Mouse (Mus musculus): ENCODE results near the gene Trappc3. TPM values are rescaled to one million over a fixed set of nuclear protein-coding genes. Genes with fewer than 3 reads are reported as not detected.
A peak's percentile ranks its signal among the peaks of the same experiment; 100 is the strongest.

The Trappc3 gene
- polyA plus RNA-seq, 1 experiment from 2014 or later = 17.8 TPM

- Histone ChIP-seq H3K9ac (ENCODE audit: low read depth, low read length) (no peak overlapping the region), H3K27ac (ENCODE audit: low read depth, low read length) (peak overlapping the region; percentile 61; the same call in 1 of the 2 replicates), H3K36me3 (ENCODE audit: control insufficient read depth, insufficient read depth, low read length) (no peaks in the 10 kb centered on the region), H3K9me3 (ENCODE audit: control insufficient read depth, low read length) (no peaks in the 10 kb centered on the region), H3K27me3 (ENCODE audit: control insufficient read depth, insufficient read depth, low read length) (no peaks in the 10 kb centered on the region), H3K4me3 (ENCODE audit: low read depth, low read length) (no peak overlapping the region), H3K4me2 (replicated peaks; ENCODE audit: low read depth, low read length) (no peak overlapping the region), H3K4me1 (replicated peaks; ENCODE audit: control insufficient read depth, insufficient read depth, low read length) (peaks cover 25% of the 10 kb centered on the region)
- WGBS = 75% methylated on average over 6 of the region's 6 CpGs
- ATAC-seq (ENCODE audit: low FRiP score) (no peak), DNase-seq (ENCODE audit: low spot score) (no peak)
These were observed 859 bp upstream of the Trappc3 start for GRCm38 (mm10) chr4:126261266-126261665.

- Histone ChIP-seq H3K36me3 (ENCODE audit: control insufficient read depth, insufficient read depth, low read length) (no peaks in the 10 kb centered on the region), H3K4me1 (replicated peaks; ENCODE audit: control insufficient read depth, insufficient read depth, low read length) (peaks cover 25% of the 10 kb centered on the region), H3K4me2 (replicated peaks; ENCODE audit: low read depth, low read length) (no peak overlapping the region; the same call in 1 of the 2 replicates), H3K9ac (ENCODE audit: low read depth, low read length) (no peak overlapping the region), H3K27ac (ENCODE audit: low read depth, low read length) (no peak overlapping the region), H3K4me3 (ENCODE audit: low read depth, low read length) (no peak overlapping the region; the same call in 1 of the 2 replicates), H3K9me3 (ENCODE audit: control insufficient read depth, low read length) (no peaks in the 10 kb centered on the region), H3K27me3 (ENCODE audit: control insufficient read depth, insufficient read depth, low read length) (no peaks in the 10 kb centered on the region)
- 51% methylated on average over 7 of the region's 7 CpGs for WGBS
- no peak for ATAC-seq (ENCODE audit: low FRiP score)
- no peak for DNase-seq (ENCODE audit: low spot score)
These were observed 450 bp upstream of the Trappc3 start for GRCm38 (mm10) chr4:126261675-126262074.

GRCm38 (mm10) chr4:126269292-126269691, 7.2 kb downstream of the Trappc3 start:
- no peaks in the 10 kb centered on the region for H3K4me1 ChIP-seq (replicated peaks; ENCODE audit: control insufficient read depth, insufficient read depth, low read length)
- no peaks in the 10 kb centered on the region for H3K27me3 ChIP-seq (ENCODE audit: control insufficient read depth, insufficient read depth, low read length)
- ATAC-seq (ENCODE audit: low FRiP score) (no peak), DNase-seq (ENCODE audit: low spot score) (no peak)
- no peaks in the 10 kb centered on the region for H3K36me3 ChIP-seq (ENCODE audit: control insufficient read depth, insufficient read depth, low read length)
- H3K9ac ChIP-seq (ENCODE audit: low read depth, low read length) = no peak overlapping the region
- WGBS = 79% methylated on average over 3 of the region's 3 CpGs
- H3K4me2 ChIP-seq (replicated peaks; ENCODE audit: low read depth, low read length) = no peak overlapping the region
- H3K4me3 ChIP-seq (ENCODE audit: low read depth, low read length) = no peak overlapping the region
- H3K27ac ChIP-seq (ENCODE audit: low read depth, low read length) = no peak overlapping the region
- no peaks in the 10 kb centered on the region for H3K9me3 ChIP-seq (ENCODE audit: control insufficient read depth, low read length)

GRCm38 (mm10) chr4:126273753-126274152, 11.6 kb downstream of the Trappc3 start:
- Histone ChIP-seq H3K36me3 (ENCODE audit: control insufficient read depth, insufficient read depth, low read length) (no peaks in the 10 kb centered on the region), H3K4me2 (replicated peaks; ENCODE audit: low read depth, low read length) (no peak overlapping the region), H3K27me3 (ENCODE audit: control insufficient read depth, insufficient read depth, low read length) (no peaks in the 10 kb centered on the region), H3K9me3 (ENCODE audit: control insufficient read depth, low read length) (no peaks in the 10 kb centered on the region), H3K4me1 (replicated peaks; ENCODE audit: control insufficient read depth, insufficient read depth, low read length) (no peaks in the 10 kb centered on the region), H3K9ac (ENCODE audit: low read depth, low read length) (no peak overlapping the region), H3K27ac (ENCODE audit: low read depth, low read length) (no peak overlapping the region), H3K4me3 (ENCODE audit: low read depth, low read length) (no peak overlapping the region)
- WGBS = 73% methylated on average over 13 of the region's 13 CpGs
- ATAC-seq (ENCODE audit: low FRiP score) (no peak), DNase-seq (ENCODE audit: low spot score) (no peak)

GRCm38 (mm10) chr4:126275081-126275480, 13.0 kb downstream of the Trappc3 start:
- ATAC-seq (ENCODE audit: low FRiP score) (no peak), DNase-seq (ENCODE audit: low spot score) (no peak)
- H3K36me3 ChIP-seq (ENCODE audit: control insufficient read depth, insufficient read depth, low read length) = no peaks in the 10 kb centered on the region
- H3K4me2 ChIP-seq (replicated peaks; ENCODE audit: low read depth, low read length) = no peak overlapping the region
- 95% methylated on average over 4 of the region's 4 CpGs for WGBS
- H3K9me3 ChIP-seq (ENCODE audit: control insufficient read depth, low read length) = no peaks in the 10 kb centered on the region
- H3K27me3 ChIP-seq (ENCODE audit: control insufficient read depth, insufficient read depth, low read length) = no peaks in the 10 kb centered on the region
- H3K9ac ChIP-seq (ENCODE audit: low read depth, low read length) = no peak overlapping the region
- H3K4me1 ChIP-seq (replicated peaks; ENCODE audit: control insufficient read depth, insufficient read depth, low read length) = no peaks in the 10 kb centered on the region
- no peak overlapping the region for H3K27ac ChIP-seq (ENCODE audit: low read depth, low read length)
- no peak overlapping the region for H3K4me3 ChIP-seq (ENCODE audit: low read depth, low read length)

GRCm38 (mm10) chr4:126275681-126276131, 13.6 kb downstream of the Trappc3 start:
- WGBS = 90% methylated on average over 13 of the region's 13 CpGs
- H3K36me3 ChIP-seq (ENCODE audit: control insufficient read depth, insufficient read depth, low read length) = no peaks in the 10 kb centered on the region
- no peaks in the 10 kb centered on the region for H3K4me1 ChIP-seq (replicated peaks; ENCODE audit: control insufficient read depth, insufficient read depth, low read length)
- no peak for DNase-seq (ENCODE audit: low spot score)
- no peak overlapping the region for H3K4me2 ChIP-seq (replicated peaks; ENCODE audit: low read depth, low read length)
- ATAC-seq (ENCODE audit: low FRiP score) = no peak
- no peak overlapping the region for H3K27ac ChIP-seq (ENCODE audit: low read depth, low read length)
- no peak overlapping the region for H3K4me3 ChIP-seq (ENCODE audit: low read depth, low read length)
- no peak overlapping the region for H3K9ac ChIP-seq (ENCODE audit: low read depth, low read length)
- no peaks in the 10 kb centered on the region for H3K27me3 ChIP-seq (ENCODE audit: control insufficient read depth, insufficient read depth, low read length)
- H3K9me3 ChIP-seq (ENCODE audit: control insufficient read depth, low read length) = no peaks in the 10 kb centered on the region

- no peak overlapping the region for H3K4me3 ChIP-seq (ENCODE audit: low read depth, low read length)
- no peak for ATAC-seq (ENCODE audit: low FRiP score)
- peak; percentile 75 for DNase-seq (ENCODE audit: low spot score)
- no peak overlapping the region for H3K9ac ChIP-seq (ENCODE audit: low read depth, low read length)
- H3K27me3 ChIP-seq (ENCODE audit: control insufficient read depth, insufficient read depth, low read length) = no peaks in the 10 kb centered on the region
- 7% methylated on average over 13 of the region's 13 CpGs for WGBS
- no peak overlapping the region for H3K27ac ChIP-seq (ENCODE audit: low read depth, low read length)
- H3K9me3 ChIP-seq (ENCODE audit: control insufficient read depth, low read length) = no peaks in the 10 kb centered on the region
- H3K4me2 ChIP-seq (replicated peaks; ENCODE audit: low read depth, low read length) = no peak overlapping the region
- H3K4me1 ChIP-seq (replicated peaks; ENCODE audit: control insufficient read depth, insufficient read depth, low read length) = no peaks in the 10 kb centered on the region
- no peaks in the 10 kb centered on the region for H3K36me3 ChIP-seq (ENCODE audit: control insufficient read depth, insufficient read depth, low read length)
These were observed 15.9 kb downstream of the Trappc3 start for GRCm38 (mm10) chr4:126277906-126278564.

GRCm38 (mm10) chr4:126278565-126278915, 16.4 kb downstream of the Trappc3 start:
- peak; percentile 33 for DNase-seq (ENCODE audit: low spot score)

GRCm38 (mm10) chr4:126278961-126279360, 16.8 kb downstream of the Trappc3 start:
- DNase-seq (ENCODE audit: low spot score) (no peak), ATAC-seq (ENCODE audit: low FRiP score) (no peak)
- H3K4me1 ChIP-seq (replicated peaks; ENCODE audit: control insufficient read depth, insufficient read depth, low read length) = no peaks in the 10 kb centered on the region
- no peak overlapping the region for H3K4me3 ChIP-seq (ENCODE audit: low read depth, low read length)
- H3K9ac ChIP-seq (ENCODE audit: low read depth, low read length) = no peak overlapping the region
- WGBS = 54% methylated on average over 9 of the region's 9 CpGs
- H3K4me2 ChIP-seq (replicated peaks; ENCODE audit: low read depth, low read length) = no peak overlapping the region
- H3K36me3 ChIP-seq (ENCODE audit: control insufficient read depth, insufficient read depth, low read length) = no peaks in the 10 kb centered on the region
- H3K27ac ChIP-seq (ENCODE audit: low read depth, low read length) = no peak overlapping the region
- no peaks in the 10 kb centered on the region for H3K27me3 ChIP-seq (ENCODE audit: control insufficient read depth, insufficient read depth, low read length)
- no peaks in the 10 kb centered on the region for H3K9me3 ChIP-seq (ENCODE audit: control insufficient read depth, low read length)

More at GRCm38 (mm10) chr4:126278565-126278915, 16.4 kb downstream of the Trappc3 start:
- Histone ChIP-seq H3K36me3 (ENCODE audit: control insufficient read depth, insufficient read depth, low read length) (no peaks in the 10 kb centered on the region), H3K9ac (ENCODE audit: low read depth, low read length) (no peak overlapping the region), H3K4me3 (ENCODE audit: low read depth, low read length) (no peak overlapping the region), H3K27me3 (ENCODE audit: control insufficient read depth, insufficient read depth, low read length) (no peaks in the 10 kb centered on the region), H3K4me1 (replicated peaks; ENCODE audit: control insufficient read depth, insufficient read depth, low read length) (no peaks in the 10 kb centered on the region), H3K9me3 (ENCODE audit: control insufficient read depth, low read length) (no peaks in the 10 kb centered on the region), H3K4me2 (replicated peaks; ENCODE audit: low read depth, low read length) (no peak overlapping the region), H3K27ac (ENCODE audit: low read depth, low read length) (no peak overlapping the region)
- WGBS = 23% methylated on average over 9 of the region's 9 CpGs
- no peak for ATAC-seq (ENCODE audit: low FRiP score)
